Mouse (Mus musculus) retina, postnatal 7 days (tissue): Measurements from ENCODE around the gene Atp5h.

Experiments used
- DNase-seq: peaks from one replicate; pipeline ENCODE4 v3.0.0-alpha.2; 2012; ENCODE audit warnings: low read depth, low spot score

Gene Atp5h

GRCm38 (mm10) chr11:115366706-115367394 lies 52.9 kb downstream of the Atp5h start:
- no peak for DNase-seq

GRCm38 (mm10) chr11:115366039-115366705 lies 53.6 kb downstream of the Atp5h start:
- DNase-seq = no peak
